Mouse (Mus musculus) megakaryocyte, embryonic 14.5 days (primary cell): ENCODE measurements at regions not wholly inside any gene's neighbourhood (a gene's known extent, or its start where the extent isn't known, plus 50 kb on each side); places are given as distances from the start of the nearest gene placed in this dataset.

Experiments
- H3K27me3 ChIP-seq: replicated peaks from 2 replicates; pipeline ENCODE3; 2012; ENCODE audit warnings: inconsistent platforms
- H3K36me3 ChIP-seq: replicated peaks from 2 replicates; pipeline ENCODE3; 2012; ENCODE audit warnings: low read length, inconsistent platforms, mixed read lengths
- H3K4me1 ChIP-seq: 2 replicates; pipeline ENCODE4 v1.6.1; 2012; ENCODE audit warnings: inconsistent platforms
- H3K4me3 ChIP-seq: replicated peaks from 2 replicates; pipeline ENCODE3; 2012; ENCODE audit warnings: moderate library complexity, mild to moderate bottlenecking, inconsistent platforms
- H3K9me3 ChIP-seq: 2 replicates; pipeline ENCODE4 v1.6.1; 2012; ENCODE audit warnings: inconsistent platforms
- FLI1 ChIP-seq: IDR thresholded peaks from 2 replicates; pipeline ENCODE4 v1.6.1; 2012; ENCODE audit warnings: low read length, inconsistent platforms, mixed read lengths
- GATA1 ChIP-seq: IDR thresholded peaks from 3 replicates; pipeline ENCODE4 v1.6.1; 2012; ENCODE audit warnings: mixed read lengths, low read length, inconsistent platforms, borderline replicate concordance

- peaks cover 14% of the 10 kb centered on the region for H3K9me3 ChIP-seq
- H3K4me3 ChIP-seq, result no peak overlapping the region
- peaks cover 10% of the 10 kb centered on the region for H3K4me1 ChIP-seq
- TF ChIP-seq FLI1 (no peak), GATA1 (no peak)
- H3K27me3 ChIP-seq, result peaks cover 55% of the 10 kb centered on the region
- no peaks in the 10 kb centered on the region for H3K36me3 ChIP-seq
Measured at GRCm38 (mm10) chr16:95892356-95892755, 98.4 kb downstream of the Psmg1 start.

GRCm38 (mm10) chr16:95886131-95886530 lies 104.6 kb downstream of the Psmg1 start:
- no peak overlapping the region for H3K4me3 ChIP-seq
- H3K4me1 ChIP-seq, result no peaks in the 10 kb centered on the region
- H3K27me3 ChIP-seq, result peaks cover 27% of the 10 kb centered on the region
- peaks cover 6% of the 10 kb centered on the region; the same call in 1 of the 2 replicates for H3K9me3 ChIP-seq
- no peaks in the 10 kb centered on the region for H3K36me3 ChIP-seq
- TF ChIP-seq GATA1 (no peak), FLI1 (no peak)

GRCm38 (mm10) chr16:95873297-95873696 lies 117.5 kb downstream of the Psmg1 start:
- Histone ChIP-seq H3K36me3 (no peaks in the 10 kb centered on the region), H3K27me3 (peaks cover 60% of the 10 kb centered on the region), H3K4me1 (peaks cover 30% of the 10 kb centered on the region), H3K4me3 (peak overlapping the region; percentile 70), H3K9me3 (peaks cover 5% of the 10 kb centered on the region; the same call in 1 of the 2 replicates)
- TF ChIP-seq FLI1 (no peak), GATA1 (no peak)

- no peak for TF ChIP-seq FLI1
- no peak for TF ChIP-seq GATA1
- Histone ChIP-seq H3K9me3 (peaks cover 5% of the 10 kb centered on the region; the same call in 1 of the 2 replicates), H3K4me1 (peaks cover 30% of the 10 kb centered on the region), H3K27me3 (peaks cover 60% of the 10 kb centered on the region), H3K4me3 (no peak overlapping the region), H3K36me3 (no peaks in the 10 kb centered on the region)
Measured at GRCm38 (mm10) chr16:95872436-95872835, 118.3 kb downstream of the Psmg1 start.

GRCm38 (mm10) chr16:95870291-95870690 lies 120.5 kb downstream of the Psmg1 start:
- H3K4me1 ChIP-seq, result peaks cover 33% of the 10 kb centered on the region
- no peaks in the 10 kb centered on the region for H3K9me3 ChIP-seq
- peaks cover 64% of the 10 kb centered on the region for H3K27me3 ChIP-seq
- H3K36me3 ChIP-seq, result no peaks in the 10 kb centered on the region
- TF ChIP-seq GATA1 (no peak), FLI1 (no peak)
- no peak overlapping the region for H3K4me3 ChIP-seq

- TF ChIP-seq FLI1 (no peak), GATA1 (no peak)
- Histone ChIP-seq H3K9me3 (no peaks in the 10 kb centered on the region), H3K4me3 (peak overlapping the region; percentile 21), H3K36me3 (no peaks in the 10 kb centered on the region), H3K27me3 (peaks cover 67% of the 10 kb centered on the region), H3K4me1 (peaks cover 41% of the 10 kb centered on the region)
Measured at GRCm38 (mm10) chr16:95869501-95869900, 121.3 kb downstream of the Psmg1 start.

- no peak for TF ChIP-seq FLI1
- TF ChIP-seq GATA1, result no peak
- Histone ChIP-seq H3K27me3 (peaks cover 71% of the 10 kb centered on the region), H3K4me3 (peak overlapping the region; percentile 72), H3K36me3 (no peaks in the 10 kb centered on the region), H3K9me3 (no peaks in the 10 kb centered on the region), H3K4me1 (peaks cover 47% of the 10 kb centered on the region)
Measured at GRCm38 (mm10) chr16:95868896-95869295, 121.9 kb downstream of the Psmg1 start.

- TF ChIP-seq GATA1 (no peak), FLI1 (no peak)
- peaks cover 77% of the 10 kb centered on the region for H3K27me3 ChIP-seq
- H3K4me3 ChIP-seq, result no peak overlapping the region
- H3K9me3 ChIP-seq, result no peaks in the 10 kb centered on the region
- H3K4me1 ChIP-seq, result peaks cover 55% of the 10 kb centered on the region
- H3K36me3 ChIP-seq, result no peaks in the 10 kb centered on the region
Measured at GRCm38 (mm10) chr16:95867516-95867915, 123.2 kb downstream of the Psmg1 start.

GRCm38 (mm10) chr16:95866866-95867420 lies 123.8 kb downstream of the Psmg1 start:
- Histone ChIP-seq H3K27me3 (peaks cover 79% of the 10 kb centered on the region), H3K4me3 (no peak overlapping the region), H3K4me1 (peaks cover 56% of the 10 kb centered on the region), H3K36me3 (no peaks in the 10 kb centered on the region), H3K9me3 (no peaks in the 10 kb centered on the region)
- TF ChIP-seq GATA1, result no peak
- no peak for TF ChIP-seq FLI1

- no peaks in the 10 kb centered on the region for H3K36me3 ChIP-seq
- peaks cover 62% of the 10 kb centered on the region for H3K4me1 ChIP-seq
- peaks cover 76% of the 10 kb centered on the region for H3K27me3 ChIP-seq
- no peak overlapping the region for H3K4me3 ChIP-seq
- no peaks in the 10 kb centered on the region for H3K9me3 ChIP-seq
- no peak for TF ChIP-seq FLI1
- no peak for TF ChIP-seq GATA1
Measured at GRCm38 (mm10) chr16:95865603-95866002, 125.2 kb downstream of the Psmg1 start.
